9 mouse cellular contexts compared by ENCODE assay signal in genomic region chr15:99714858-99715257, GRCm38 (mm10). TPM values are rescaled to one million over a fixed set of nuclear protein-coding genes. Genes with fewer than 3 reads are reported as not detected.
DNase-seq lines count a peak whose midpoint lies in the region; ATAC-seq and TF ChIP-seq lines count a peak whose summit lies in the region.
"Had no signal": no experiment of that assay in that cellular context is flagged by ENCODE, and none has a peak within 500 bp of the region (broad histone marks: within the 10 kb centered on the region; RNA-seq: fewer than 3 reads in every experiment).

No protein-coding gene starts in this region.

- DNase-seq in MEL-GATA-1-ER (ENCODE audit: extremely low read depth, low read depth) = peak; percentile 82
- DNase-seq in cerebellum, adult 2 months = peak; percentile 89 to 90
- DNase-seq in layer of hippocampus, adult 8-10 months (ENCODE audit: low spot score in 2 of 2) = peak; percentile 82 to 88
- peak; percentile 69 for DNase-seq in ovary, postnatal 14 days (ENCODE audit: low spot score)
- peak; percentile 62 to 69 for DNase-seq in thymus, postnatal 36 days

- H3K4me2 ChIP-seq in lung, embryonic 15.5 days = no peak overlapping the region
- H3K4me2 ChIP-seq: limb, embryonic 12.5 days had no signal

- H3K27me3 ChIP-seq in cerebellum, adult 2 months (ENCODE audit: control insufficient read depth, insufficient read depth, low read length) = no peaks in the 10 kb centered on the region
- no peaks in the 10 kb centered on the region for H3K27me3 ChIP-seq in lung, embryonic 15.5 days
- H3K27me3 ChIP-seq: limb, embryonic 12.5 days had no signal

- H3K9ac ChIP-seq in lung, embryonic 15.5 days = no peak overlapping the region
- H3K9ac ChIP-seq: limb, embryonic 12.5 days had no signal

- no peak for TF ChIP-seq POLR2A in cerebellum, adult 2 months (IDR thresholded peaks at IDR 0.05; ENCODE audit: borderline replicate concordance, insufficient read depth, low read length)

- H3K27ac ChIP-seq in cerebellum, adult 2 months (ENCODE audit: insufficient read depth, low read length) = peak overlapping the region; percentile 93; the same call in 1 of the 2 replicates
- H3K27ac ChIP-seq in lung, embryonic 15.5 days = no peak overlapping the region
- H3K27ac ChIP-seq: limb, embryonic 12.5 days had no signal

- peak; percentile 48 for ATAC-seq in frontal cortex, adult (ENCODE audit: low TSS enrichment)
- ATAC-seq in hematopoietic stem cell, adult 5-6 weeks (replicated peaks in 1 of 2; ENCODE audit: insufficient read depth in 1 of 2, low FRiP score in 2 of 2, low TSS enrichment in 1 of 2, low read depth in 1 of 2, poor library complexity in 2 of 2, severe bottlenecking in 2 of 2) = peak; percentile 20 to 65; a peak in 1 of 4 replicates
- peak; percentile 15; the same call in 1 of the 2 replicates for ATAC-seq in lung, embryonic 15.5 days (ENCODE audit: borderline replicate concordance, extremely low read depth, low FRiP score, low TSS enrichment)

- TF ChIP-seq CTCF in cerebellum, adult 2 months (IDR thresholded peaks at IDR 0.05; ENCODE audit: borderline replicate concordance, insufficient read depth, low read depth, low read length) = peak; percentile 94

- peaks cover 41% of the 10 kb centered on the region for H3K4me1 ChIP-seq in cerebellum, adult 2 months (ENCODE audit: control insufficient read depth, insufficient read depth, low read length)
- H3K4me1 ChIP-seq in lung, embryonic 15.5 days = 0 out of 2 replicates have a peak, but pooled peaks cover 2% of the 10 kb centered on the region

- H3K36me3 ChIP-seq in lung, embryonic 15.5 days = peaks cover 46% of the 10 kb centered on the region

- no peaks in the 10 kb centered on the region for H3K9me3 ChIP-seq in lung, embryonic 15.5 days
- H3K9me3 ChIP-seq: limb, embryonic 12.5 days had no signal

- 40% methylated on average over 7 of the region's 7 CpGs for WGBS in cerebellum, adult 2 months
- 48% methylated on average over 7 of the region's 7 CpGs for WGBS in lung, embryonic 15.5 days

- no peak overlapping the region for H3K4me3 ChIP-seq in cerebellum, adult 2 months (replicated peaks; ENCODE audit: insufficient read depth, low read depth, low read length)
- H3K4me3 ChIP-seq in lung, embryonic 15.5 days = no peak overlapping the region
- H3K4me3 ChIP-seq: limb, embryonic 12.5 days had no signal

RNA-seq across cellular contexts. Expression of gene Gpd1, which starts 2.5 kb away (rescaled TPM):
- 130 and 143 TPM in 2 replicates for polyA plus RNA-seq in cerebellum, adult 2 months (2012; rRNA removed)
- total RNA-seq in hematopoietic stem cell, adult 5-6 weeks (2017) = 0.74 and 1.7 TPM in 2 replicates
- total RNA-seq in layer of hippocampus, adult 8-10 months (2022) = 100 to 1,000 TPM; 102 to 138 (median 117) TPM
- 0.82 and 1.1 TPM in 2 replicates for polyA plus RNA-seq in lung, embryonic 15.5 days (2015; fragmentation: Nextera tagmentation; extraction: Ambion mirVana)

RNA-seq across cellular contexts. Expression of gene Gm17349, which starts 9.6 kb away (rescaled TPM):
- not detected in 2 replicates for polyA plus RNA-seq in cerebellum, adult 2 months (2012; rRNA removed)
- not detected in 2 replicates for total RNA-seq in hematopoietic stem cell, adult 5-6 weeks (2017)
- total RNA-seq in layer of hippocampus, adult 8-10 months (2022) = 1 to 10 TPM; 4.6 to 6.4 (median 5.5) TPM
- polyA plus RNA-seq in lung, embryonic 15.5 days (2015; fragmentation: Nextera tagmentation; extraction: Ambion mirVana) = not detected in 2 replicates
- polyA plus RNA-seq: limb, embryonic 12.5 days had no signal

RNA-seq across cellular contexts. Expression of gene Cox14, which starts 10.6 kb away (rescaled TPM):
- 351 and 364 TPM in 2 replicates for polyA plus RNA-seq in cerebellum, adult 2 months (2012; rRNA removed)
- 26.8 and 41.8 TPM in 2 replicates for total RNA-seq in hematopoietic stem cell, adult 5-6 weeks (2017)
- 100 to 1,000 TPM; 103 to 125 (median 111) TPM for total RNA-seq in layer of hippocampus, adult 8-10 months (2022)
- polyA plus RNA-seq in lung, embryonic 15.5 days (2015; fragmentation: Nextera tagmentation; extraction: Ambion mirVana) = 132 and 137 TPM in 2 replicates

RNA-seq across cellular contexts. Expression of gene Smarcd1, which starts 12.9 kb away (rescaled TPM):
- polyA plus RNA-seq in cerebellum, adult 2 months (2012; rRNA removed) = 82.3 and 87.1 TPM in 2 replicates
- 29.7 and 39.1 TPM in 2 replicates for total RNA-seq in hematopoietic stem cell, adult 5-6 weeks (2017)
- 100 to 1,000 TPM; 106 to 125 (median 113) TPM for total RNA-seq in layer of hippocampus, adult 8-10 months (2022)
- polyA plus RNA-seq in lung, embryonic 15.5 days (2015; fragmentation: Nextera tagmentation; extraction: Ambion mirVana) = 41.1 and 50.7 TPM in 2 replicates

RNA-seq across cellular contexts. Expression of gene Asic1, which starts 44.7 kb away (rescaled TPM):
- 102 and 104 TPM in 2 replicates for polyA plus RNA-seq in cerebellum, adult 2 months (2012; rRNA removed)
- total RNA-seq in hematopoietic stem cell, adult 5-6 weeks (2017) = not detected in 2 replicates
- 10 to 100 TPM; 29.0 to 38.6 (median 34.0) TPM for total RNA-seq in layer of hippocampus, adult 8-10 months (2022)
- polyA plus RNA-seq in lung, embryonic 15.5 days (2015; fragmentation: Nextera tagmentation; extraction: Ambion mirVana) = 1.4 and 1.8 TPM in 2 replicates

Comparison
In these comparisons a context has a peak if more than half of its experiments do, and no peak if none do; other contexts are left out.
1. RNA of gene Gpd1, which starts 2.5 kb away (total RNA-seq): 102 to 138 TPM in layer of hippocampus, adult 8-10 months; 0.74 to 1.7 TPM in hematopoietic stem cell, adult 5-6 weeks; every median in the first group is over 10 times any median in the second.
2. Peak in every context shown above with its lines, with median percentiles within 50 percentile points of each other: DNase-seq and ATAC-seq.